8 mouse cellular contexts compared by ENCODE assay signal in genomic region chrX:47912306-47912792, GRCm38 (mm10). TPM values are rescaled to one million over a fixed set of nuclear protein-coding genes. Genes with fewer than 3 reads are reported as not detected.
A peak's percentile ranks its signal among the peaks of the same experiment; 100 is the strongest.
DNase-seq lines count a peak whose midpoint lies in the region; ATAC-seq and TF ChIP-seq lines count a peak whose summit lies in the region.

TSS of gene Ocrl (plus strand) at chrX:47912387.

- TF ChIP-seq CTCF in gastrocnemius, adult 2 months (IDR thresholded peaks at IDR 0.05): peak; percentile 76

- peak within 1 kb of the TSS; percentile 95 for H3K27ac ChIP-seq in gastrocnemius, adult 2 months
- H3K27ac ChIP-seq in hindbrain, embryonic 15.5 days (replicated peaks): peak within 1 kb of the TSS; percentile 87

- H3K27me3 ChIP-seq in hindbrain, embryonic 15.5 days: no peaks in the 10 kb centered on the region

- no peaks in the 10 kb centered on the region for H3K9me3 ChIP-seq in hindbrain, embryonic 15.5 days

- H3K4me1 ChIP-seq in hindbrain, embryonic 15.5 days (replicated peaks): 0 out of 2 replicates have a peak, but pooled peaks cover 6% of the 10 kb centered on the region

- peak; percentile 85 for ATAC-seq in activated CD4-positive, CD25-positive, alpha-beta regulatory T cell, adult 4 months
- ATAC-seq in common myeloid progenitor, adult 5-6 weeks (replicated peaks; ENCODE audit: low read depth, poor library complexity, severe bottlenecking): peak; percentile 55
- ATAC-seq in hindbrain, embryonic 15.5 days (ENCODE audit: low FRiP score, low read depth): peak; percentile 93

- intact Hi-C loops in gastrocnemius, adult 2 months (cut with DNase I): no loop called here

- no peaks in the 10 kb centered on the region for H3K36me3 ChIP-seq in hindbrain, embryonic 15.5 days

- H3K9ac ChIP-seq in hindbrain, embryonic 15.5 days: peak within 1 kb of the TSS; percentile 84

- WGBS in hindbrain, embryonic 15.5 days: 16% methylated on average over 28 of the region's 35 CpGs

- DNase-seq in gastrocnemius, adult 2 months: peak; percentile 81
- peak; percentile 31 for DNase-seq in left cerebral cortex, adult 11 months (ENCODE audit: low spot score)
- peak; percentile 67 for DNase-seq in lung, postnatal 36 days
- DNase-seq in retina, embryonic 14.5 days (ENCODE audit: low spot score): peak; percentile 78
- peak; percentile 79 for DNase-seq in thymus, postnatal 4 days

- H3K4me2 ChIP-seq in hindbrain, embryonic 15.5 days: peak within 1 kb of the TSS; percentile 60

- H3K4me3 ChIP-seq in gastrocnemius, adult 2 months: peak within 1 kb of the TSS; percentile 89
- peak within 1 kb of the TSS; percentile 75 for H3K4me3 ChIP-seq in hindbrain, embryonic 15.5 days

RNA-seq across cellular contexts. Expression of gene Ocrl, which starts in this region (rescaled TPM):
- 1 to 10 TPM; 4.8 to 5.5 TPM for polyA plus RNA-seq in activated CD4-positive, CD25-positive, alpha-beta regulatory T cell, adult 4 months (2017; shearing (Covaris generic))
- 34.7 and 38.7 TPM in 2 replicates for total RNA-seq in common myeloid progenitor, adult 5-6 weeks (2017)
- total RNA-seq in gastrocnemius, adult 2 months (2021): 10 to 100 TPM; 12.1 to 17.2 TPM
- 32.9 and 33.5 TPM in 2 replicates for polyA plus RNA-seq in hindbrain, embryonic 15.5 days (2015; fragmentation: Nextera tagmentation; extraction: Ambion mirVana)

Comparison
In these comparisons a context has a peak if more than half of its experiments do, and no peak if none do; other contexts are left out.
1. Peak in every context shown above with its lines: DNase-seq, ATAC-seq, H3K4me3 ChIP-seq and H3K27ac ChIP-seq.
2. DNase-seq: peak in every context shown above with its lines; median percentile 81 in gastrocnemius, adult 2 months; 79 in thymus, postnatal 4 days; 78 in retina, embryonic 14.5 days; 67 in lung, postnatal 36 days; 31 in left cerebral cortex, adult 11 months.